Mouse (Mus musculus) cortical plate, adult 2 months (tissue): ENCODE measurements around the gene Hspa14.

Experiments
- CTCF ChIP-seq: fragments of 200-500 bp; IDR thresholded peaks from 2 replicates; pipeline ENCODE4 v1.5.1; 2011; ENCODE audit warnings: mild to moderate bottlenecking, control low read depth, low read length; ENCODE audit not compliant: insufficient read depth; ENCODE audit errors: extremely low read depth
- POLR2A ChIP-seq: fragments of 200-500 bp; IDR thresholded peaks from 2 replicates; pipeline ENCODE4 v1.6.1; 2011; ENCODE audit warnings: mild to moderate bottlenecking, low read length, control low read depth; ENCODE audit not compliant: insufficient read depth; ENCODE audit errors: extremely low read depth

DNA sequence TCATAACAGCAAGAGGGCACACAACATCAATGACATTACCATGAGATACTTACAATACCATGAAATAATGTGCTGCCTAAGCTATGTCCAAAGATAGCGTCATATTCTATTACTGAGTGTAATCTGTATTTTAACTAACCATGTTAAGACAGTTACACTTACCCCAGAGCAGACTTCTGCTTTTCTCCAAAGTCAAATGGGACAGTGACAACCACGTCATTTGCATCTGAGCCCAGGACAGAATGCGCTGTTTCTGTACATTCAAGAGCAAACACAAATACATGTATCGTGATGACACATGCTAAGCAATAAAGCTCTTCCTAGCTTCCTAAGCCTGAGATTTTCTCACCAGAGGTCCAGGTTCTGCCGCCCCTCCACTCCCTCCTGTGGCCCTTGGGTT, 11.7 kb downstream of the Hspa14 start:
- no peak for TF ChIP-seq POLR2A
- TF ChIP-seq CTCF = no peak
